In genomic region chr12:81910439-81910838, GRCm38 (mm10) we compare ENCODE assay signal across 28 mouse cellular contexts. TPM values are rescaled to one million over a fixed set of nuclear protein-coding genes. Genes with fewer than 3 reads are reported as not detected.
A peak's percentile ranks its signal among the peaks of the same experiment; 100 is the strongest.
DNase-seq lines count a peak whose midpoint lies in the region; ATAC-seq lines count a peak whose summit lies in the region.
"Had no signal": no experiment of that assay in that cellular context is flagged by ENCODE, and none has a peak within 500 bp of the region (broad histone marks: within the 10 kb centered on the region; RNA-seq: fewer than 3 reads in every experiment).

No protein-coding gene starts in this region.

- WGBS in lung, embryonic 15.5 days, result 56% methylated on average over 5 of the region's 5 CpGs

- ATAC-seq in lung, embryonic 15.5 days (ENCODE audit: borderline replicate concordance, extremely low read depth, low FRiP score, low TSS enrichment), result no peak
- peak; percentile 68 for ATAC-seq in granulocyte monocyte progenitor cell, adult 5-6 weeks (replicated peaks; ENCODE audit: poor library complexity, severe bottlenecking)
- ATAC-seq in monocyte, adult 5-6 weeks (replicated peaks; ENCODE audit: insufficient number of reproducible peaks, low FRiP score, low TSS enrichment, poor library complexity, severe bottlenecking), result peak; percentile 78
- ATAC-seq in frontal cortex, adult (ENCODE audit: low TSS enrichment), result no peak
- ATAC-seq: forebrain, embryonic 15.5 days; Patski had no signal

- no peak overlapping the region for H3K4me3 ChIP-seq in lung, embryonic 15.5 days
- H3K4me3 ChIP-seq: embryonic facial prominence, embryonic 13.5 days; forebrain, embryonic 10.5 days; forebrain, embryonic 15.5 days; heart, embryonic 13.5 days; kidney, embryonic 15.5 days; limb, embryonic 10.5 days; limb, embryonic 15.5 days; liver, embryonic 13.5 days; midbrain, embryonic 10.5 days; neural tube, embryonic 13.5 days had no signal

- no peak for DNase-seq in lung, postnatal 14 days
- DNase-seq in lung, postnatal 25 days (ENCODE audit: low spot score), result peak; percentile 22
- no peak for DNase-seq in heart, adult 9 months (ENCODE audit: low spot score in 2 of 2)
- DNase-seq: adrenal gland, postnatal 10 days; cerebellum, adult 11 months; cerebellum, adult 9-10 months; heart, postnatal 10 days; kidney, adult 11 months; kidney, postnatal 25 days; liver, embryonic 13.5 days; right cerebral cortex, postnatal 4 days; thymus, adult 2 months; thymus, postnatal 4 days had no signal

- H3K36me3 ChIP-seq in lung, embryonic 15.5 days, result peaks cover 8% of the 10 kb centered on the region; the same call in 1 of the 2 replicates
- H3K36me3 ChIP-seq: liver, embryonic 13.5 days had no signal

- H3K9me3 ChIP-seq in lung, embryonic 15.5 days, result no peaks in the 10 kb centered on the region
- H3K9me3 ChIP-seq: embryonic facial prominence, embryonic 13.5 days; forebrain, embryonic 15.5 days; heart, embryonic 13.5 days; kidney, embryonic 15.5 days; limb, embryonic 10.5 days; limb, embryonic 15.5 days; liver, embryonic 13.5 days; midbrain, embryonic 10.5 days; neural tube, embryonic 13.5 days had no signal

- H3K27ac ChIP-seq in lung, embryonic 15.5 days, result peak overlapping the region; percentile 42; the same call in 1 of the 2 replicates
- H3K27ac ChIP-seq: embryonic facial prominence, embryonic 13.5 days; forebrain, embryonic 10.5 days; forebrain, embryonic 15.5 days; heart, embryonic 13.5 days; hindbrain, embryonic 14.5 days; kidney, embryonic 15.5 days; limb, embryonic 10.5 days; limb, embryonic 15.5 days; liver, embryonic 13.5 days; midbrain, embryonic 10.5 days; neural tube, embryonic 13.5 days had no signal

- no peaks in the 10 kb centered on the region for H3K27me3 ChIP-seq in lung, embryonic 15.5 days
- H3K27me3 ChIP-seq: embryonic facial prominence, embryonic 13.5 days; forebrain, embryonic 15.5 days; heart, embryonic 13.5 days; kidney, embryonic 15.5 days; limb, embryonic 15.5 days; liver, embryonic 13.5 days; neural tube, embryonic 13.5 days; Patski had no signal

- no peak overlapping the region for H3K4me2 ChIP-seq in lung, embryonic 15.5 days
- H3K4me2 ChIP-seq: embryonic facial prominence, embryonic 13.5 days; forebrain, embryonic 15.5 days; heart, embryonic 13.5 days; hindbrain, embryonic 14.5 days; kidney, embryonic 15.5 days; limb, embryonic 15.5 days; liver, embryonic 13.5 days; neural tube, embryonic 13.5 days had no signal

- H3K4me1 ChIP-seq in lung, embryonic 15.5 days, result peaks cover 17% of the 10 kb centered on the region
- H3K4me1 ChIP-seq: kidney, embryonic 15.5 days; limb, embryonic 10.5 days had no signal

- no peak overlapping the region for H3K9ac ChIP-seq in lung, embryonic 15.5 days
- H3K9ac ChIP-seq: embryonic facial prominence, embryonic 13.5 days; forebrain, embryonic 15.5 days; heart, embryonic 13.5 days; hindbrain, embryonic 14.5 days; kidney, embryonic 15.5 days; limb, embryonic 15.5 days; liver, embryonic 13.5 days; neural tube, embryonic 13.5 days had no signal

RNA-seq across cellular contexts. Expression of gene Pcnx, which starts 50.6 kb away (rescaled TPM):
- polyA plus RNA-seq in lung, embryonic 15.5 days (2015; fragmentation: Nextera tagmentation; extraction: Ambion mirVana), result 11.8 and 12.0 TPM in 2 replicates
- 14.8 and 24.4 TPM in 2 replicates for total RNA-seq in granulocyte monocyte progenitor cell, adult 5-6 weeks (2014; fragmentation: Nextera tagmentation)
- total RNA-seq in granulocyte monocyte progenitor cell, adult 5-6 weeks (2017), result 13.9 TPM in 2 replicates
- total RNA-seq in monocyte, adult 5-6 weeks (2017), result 50.3 to 60.0 TPM (median 50.7 TPM) in 3 replicates

Comparison
In these comparisons a context has a peak if more than half of its experiments do, and no peak if none do; other contexts are left out.
1. ATAC-seq: peak in granulocyte monocyte progenitor cell, adult 5-6 weeks (single experiment) and monocyte, adult 5-6 weeks (single experiment); none in lung, embryonic 15.5 days (single experiment) and frontal cortex, adult (single experiment).